Mouse (Mus musculus): ENCODE results near the gene Arnt2.

GRCm38 (mm10) chr7:84279231-84279630, 130.7 kb downstream of the Arnt2 start:
- TF ChIP-seq CTCF (IDR thresholded peaks at IDR 0.05; ENCODE audit: control insufficient read depth, insufficient read depth, insufficient replicate concordance, low read depth, low read length), result no peak
- TF ChIP-seq POLR2A (IDR thresholded peaks at IDR 0.05; ENCODE audit: control insufficient read depth, low read depth, low read length), result no peak

All from testis, adult 2 months (tissue).